Mouse (Mus musculus): ENCODE results near the gene Zfp618.

Zfp618 gene

GRCm38 (mm10) chr4:62999321-62999720 lies 33.9 kb downstream of the Zfp618 start:
- DNase-seq = no peak

- no peak for DNase-seq
These were observed 34.5 kb downstream of the Zfp618 start for GRCm38 (mm10) chr4:62999916-63000315.

- DNase-seq = no peak
These were observed 35.1 kb downstream of the Zfp618 start for GRCm38 (mm10) chr4:63000316-63001055.

- DNase-seq = no peak
These were observed 37.0 kb downstream of the Zfp618 start for GRCm38 (mm10) chr4:63002386-63002785.

- DNase-seq = no peak
These were observed 39.1 kb downstream of the Zfp618 start for GRCm38 (mm10) chr4:63004519-63004918.

- DNase-seq = no peak
These were observed 40.2 kb downstream of the Zfp618 start for GRCm38 (mm10) chr4:63005446-63006185.

- no peak for DNase-seq
These were observed 41.1 kb downstream of the Zfp618 start for GRCm38 (mm10) chr4:63006198-63007155.

GRCm38 (mm10) chr4:63008206-63008605 lies 42.8 kb downstream of the Zfp618 start:
- no peak for DNase-seq

GRCm38 (mm10) chr4:63008822-63009221 lies 43.4 kb downstream of the Zfp618 start:
- no peak for DNase-seq

- DNase-seq = no peak
These were observed 44.4 kb downstream of the Zfp618 start for GRCm38 (mm10) chr4:63009821-63010220.

GRCm38 (mm10) chr4:63010226-63010625 lies 44.9 kb downstream of the Zfp618 start:
- DNase-seq = no peak

- DNase-seq = no peak
These were observed 53.2 kb downstream of the Zfp618 start for GRCm38 (mm10) chr4:63018616-63019015.

- peak; percentile 83 for DNase-seq
These were observed 54.1 kb downstream of the Zfp618 start for GRCm38 (mm10) chr4:63019428-63019858.

GRCm38 (mm10) chr4:63021034-63021700 lies 55.8 kb downstream of the Zfp618 start:
- peak; percentile 48 for DNase-seq

GRCm38 (mm10) chr4:63023465-63023864 lies 58.1 kb downstream of the Zfp618 start:
- peak; percentile 2 for DNase-seq

- DNase-seq = peak; percentile 1
These were observed 58.7 kb downstream of the Zfp618 start for GRCm38 (mm10) chr4:63024098-63024497.

GRCm38 (mm10) chr4:63024734-63025256 lies 59.4 kb downstream of the Zfp618 start:
- DNase-seq = peak; percentile 2

- DNase-seq = peak; percentile 1
These were observed 59.9 kb downstream of the Zfp618 start for GRCm38 (mm10) chr4:63025306-63025705.

GRCm38 (mm10) chr4:63026286-63026685 lies 60.9 kb downstream of the Zfp618 start:
- DNase-seq = peak; percentile 31

- peak; percentile 0 for DNase-seq
These were observed 62.1 kb downstream of the Zfp618 start for GRCm38 (mm10) chr4:63027451-63027850.

GRCm38 (mm10) chr4:63030157-63030556 lies 64.8 kb downstream of the Zfp618 start:
- DNase-seq = no peak

GRCm38 (mm10) chr4:63031240-63031639 lies 65.9 kb downstream of the Zfp618 start:
- no peak for DNase-seq
